Mouse (Mus musculus): ENCODE results near the gene Cox8a. TPM values are rescaled to one million over a fixed set of nuclear protein-coding genes. Genes with fewer than 3 reads are reported as not detected.

The Cox8a gene
- polyA plus RNA-seq, 1 experiment from 2014 or later: 2,471 TPM

DNA sequence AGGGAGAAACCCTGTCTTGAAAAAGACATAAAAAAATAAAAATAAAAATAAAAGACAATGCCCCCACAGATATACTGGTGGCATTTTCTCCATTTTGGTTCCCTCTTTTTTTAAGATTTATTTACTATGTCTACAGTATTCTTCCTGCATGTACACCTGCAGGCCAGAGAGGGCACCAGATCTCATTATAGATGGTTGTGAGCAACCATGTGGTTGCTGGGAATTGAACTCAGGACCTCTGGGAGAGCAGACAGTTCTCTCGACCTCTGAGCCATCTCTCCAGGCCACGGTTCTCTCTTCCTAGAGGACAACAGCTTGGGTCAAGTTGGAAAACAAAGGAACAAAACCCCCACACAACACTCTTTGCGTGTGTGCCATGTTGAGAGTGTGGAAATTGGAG, 44.5 kb upstream of the Cox8a start:
- no peak overlapping the region for H3K27ac ChIP-seq
- no peak for ATAC-seq (replicated peaks; ENCODE audit: low FRiP score, low read depth)
- H3K36me3 ChIP-seq (ENCODE audit: insufficient read depth, low read length): no peaks in the 10 kb centered on the region
- peaks cover 21% of the 10 kb centered on the region; the same call in 1 of the 2 replicates for H3K4me1 ChIP-seq (replicated peaks; ENCODE audit: insufficient read depth, low read length)
- no peaks in the 10 kb centered on the region for H3K27me3 ChIP-seq (ENCODE audit: insufficient read depth, low read length)
- DNase-seq (ENCODE audit: low spot score): no peak
- no peak overlapping the region for H3K4me2 ChIP-seq (ENCODE audit: low read length)
- H3K9ac ChIP-seq (ENCODE audit: low read depth, low read length): no peak overlapping the region
- WGBS: 90% methylated on average over 3 of the region's 3 CpGs
- H3K4me3 ChIP-seq (replicated peaks; ENCODE audit: low read depth, low read length): no peak overlapping the region
- no peaks in the 10 kb centered on the region for H3K9me3 ChIP-seq (replicated peaks; ENCODE audit: low read length)
- TF ChIP-seq CTCF (IDR thresholded peaks at IDR 0.05; ENCODE audit: low read depth): no peak

DNA sequence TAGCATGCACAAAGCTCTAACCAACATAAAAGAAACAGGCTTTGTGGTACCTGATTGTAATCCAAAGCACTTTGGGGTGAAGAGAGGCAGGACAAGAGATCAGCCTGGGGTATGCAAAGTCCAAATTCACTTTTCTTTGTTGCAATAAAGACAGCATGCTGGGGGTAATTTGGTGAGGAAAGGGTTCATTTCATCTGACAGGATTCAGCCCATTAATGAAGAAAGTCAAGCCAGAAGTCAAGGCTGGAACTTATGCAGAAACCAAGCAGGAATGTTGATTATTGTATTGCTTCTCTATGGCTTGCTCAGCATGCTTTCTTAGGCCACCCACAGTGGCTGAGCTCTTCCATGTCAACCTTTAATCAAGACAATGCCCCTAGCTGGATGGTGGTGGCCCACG, 44.1 kb upstream of the Cox8a start:
- DNase-seq (ENCODE audit: low spot score) (no peak), ATAC-seq (replicated peaks; ENCODE audit: low FRiP score, low read depth) (no peak)
- H3K27me3 ChIP-seq (ENCODE audit: insufficient read depth, low read length): no peaks in the 10 kb centered on the region
- no peak overlapping the region for H3K27ac ChIP-seq
- no peaks in the 10 kb centered on the region for H3K9me3 ChIP-seq (replicated peaks; ENCODE audit: low read length)
- no peak for TF ChIP-seq CTCF (IDR thresholded peaks at IDR 0.05; ENCODE audit: low read depth)
- no peak overlapping the region for H3K4me3 ChIP-seq (replicated peaks; ENCODE audit: low read depth, low read length)
- H3K9ac ChIP-seq (ENCODE audit: low read depth, low read length): no peak overlapping the region
- 95% methylated on average over 1 of the region's 1 CpGs for WGBS
- no peaks in the 10 kb centered on the region for H3K36me3 ChIP-seq (ENCODE audit: insufficient read depth, low read length)
- peaks cover 18% of the 10 kb centered on the region; the same call in 1 of the 2 replicates for H3K4me1 ChIP-seq (replicated peaks; ENCODE audit: insufficient read depth, low read length)
- no peak overlapping the region for H3K4me2 ChIP-seq (ENCODE audit: low read length)

DNA sequence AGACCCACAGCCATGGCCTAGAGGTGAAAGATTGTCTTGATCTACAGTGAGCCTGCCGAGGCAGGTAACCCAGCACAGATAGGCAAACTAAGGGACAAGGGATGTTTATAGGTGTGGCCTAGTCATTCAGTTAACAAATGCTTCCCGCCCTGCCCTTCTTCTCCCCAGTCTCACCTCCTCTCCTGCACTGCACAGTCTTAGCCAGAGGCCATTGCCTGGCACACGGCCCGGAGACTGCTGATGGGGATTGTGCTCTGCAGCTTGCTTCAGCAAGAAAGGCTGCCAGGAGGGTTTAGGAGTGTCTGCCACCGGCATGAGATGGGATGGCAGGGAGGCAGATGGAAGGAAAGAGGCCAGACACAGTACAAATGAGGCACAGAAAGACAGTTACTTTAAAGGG, 40.5 kb upstream of the Cox8a start:
- no peaks in the 10 kb centered on the region for H3K27me3 ChIP-seq (ENCODE audit: insufficient read depth, low read length)
- H3K9me3 ChIP-seq (replicated peaks; ENCODE audit: low read length): no peaks in the 10 kb centered on the region
- no peak for TF ChIP-seq CTCF (IDR thresholded peaks at IDR 0.05; ENCODE audit: low read depth)
- H3K36me3 ChIP-seq (ENCODE audit: insufficient read depth, low read length): no peaks in the 10 kb centered on the region
- no peaks in the 10 kb centered on the region for H3K4me1 ChIP-seq (replicated peaks; ENCODE audit: insufficient read depth, low read length)
- no peak for DNase-seq (ENCODE audit: low spot score)
- H3K4me2 ChIP-seq (ENCODE audit: low read length): no peak overlapping the region
- no peak for ATAC-seq (replicated peaks; ENCODE audit: low FRiP score, low read depth)
- no peak overlapping the region for H3K27ac ChIP-seq
- no peak overlapping the region for H3K4me3 ChIP-seq (replicated peaks; ENCODE audit: low read depth, low read length)
- H3K9ac ChIP-seq (ENCODE audit: low read depth, low read length): no peak overlapping the region
- whole genome bisulfite sequencing: 86% methylated on average over 5 of the region's 5 CpGs

DNA sequence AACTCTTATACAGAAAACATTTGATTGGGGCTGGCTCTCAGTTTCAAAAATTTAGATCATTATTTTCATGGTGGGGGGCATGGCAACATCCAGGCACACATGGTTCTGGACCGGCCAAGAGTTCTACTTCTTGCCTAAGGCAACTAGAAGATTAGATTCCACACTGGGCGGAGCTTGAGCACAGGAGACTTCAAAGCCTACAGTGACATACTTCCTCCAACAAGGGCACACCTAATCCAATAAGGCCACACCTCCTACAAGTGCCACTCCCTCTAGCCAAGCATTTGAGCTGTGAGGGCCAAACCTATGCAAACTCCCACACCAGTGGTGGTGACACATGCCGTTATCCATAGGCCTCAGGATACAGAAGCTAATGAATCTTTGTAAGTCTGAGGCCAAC, 28.6 kb upstream of the Cox8a start:
- Histone ChIP-seq H3K9ac (ENCODE audit: low read depth, low read length) (no peak overlapping the region), H3K4me1 (replicated peaks; ENCODE audit: insufficient read depth, low read length) (no peaks in the 10 kb centered on the region), H3K36me3 (ENCODE audit: insufficient read depth, low read length) (no peaks in the 10 kb centered on the region), H3K27ac (no peak overlapping the region), H3K4me3 (replicated peaks; ENCODE audit: low read depth, low read length) (no peak overlapping the region), H3K9me3 (replicated peaks; ENCODE audit: low read length) (no peaks in the 10 kb centered on the region), H3K27me3 (ENCODE audit: insufficient read depth, low read length) (no peaks in the 10 kb centered on the region), H3K4me2 (ENCODE audit: low read length) (no peak overlapping the region)
- ATAC-seq (replicated peaks; ENCODE audit: low FRiP score, low read depth) (no peak), DNase-seq (ENCODE audit: low spot score) (no peak)
- WGBS: 77% methylated on average over 3 of the region's 3 CpGs
- no peak for TF ChIP-seq CTCF (IDR thresholded peaks at IDR 0.05; ENCODE audit: low read depth)

DNA sequence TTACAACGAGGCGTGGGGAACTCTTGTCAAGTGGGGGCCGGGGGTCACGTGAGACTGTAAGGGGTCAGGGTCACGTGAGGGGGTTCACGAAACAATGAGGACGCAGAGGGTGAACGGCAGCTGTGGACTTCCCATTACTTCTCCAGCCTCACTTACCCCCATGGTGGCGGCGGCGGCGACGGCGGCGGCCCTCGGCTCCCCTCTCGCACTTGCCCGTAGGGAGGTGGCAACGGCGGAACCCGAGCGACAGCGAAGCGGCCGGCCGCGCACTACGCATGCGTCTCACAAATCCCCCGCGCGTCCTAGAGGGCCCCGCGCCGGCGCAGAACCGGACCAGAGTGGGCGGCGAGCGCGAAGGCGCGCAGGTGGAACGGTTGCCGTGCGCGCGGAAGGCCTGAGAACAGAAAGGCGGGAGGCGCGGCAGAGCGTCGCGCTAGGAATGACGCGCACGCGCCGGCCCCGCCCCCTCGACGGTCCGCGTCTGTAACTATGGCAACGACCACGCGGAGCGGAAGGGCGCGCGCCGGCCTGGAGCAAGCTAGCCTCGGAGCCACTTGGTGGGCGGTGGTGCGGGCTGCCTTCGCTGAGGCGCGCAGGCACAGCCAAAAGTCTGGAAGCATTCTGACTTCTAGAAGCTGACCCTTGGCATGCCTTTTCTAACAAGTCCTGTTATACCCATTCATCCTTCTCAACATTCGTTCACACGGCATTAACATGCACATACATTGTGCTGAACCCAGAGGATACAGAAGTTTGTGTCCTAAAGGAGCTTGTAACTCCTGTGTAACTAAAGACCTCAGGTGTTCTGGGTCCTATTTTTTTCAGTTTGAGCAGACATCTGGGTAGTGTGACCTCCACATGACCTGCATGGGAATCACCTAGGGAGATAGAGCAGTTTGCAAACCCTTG, 23.6 kb upstream of the Cox8a start, which contains the start of gene Naa40:
TSS of gene Naa40 (minus strand) at position 402 of the 909 bp plus-strand sequence.
- H3K27ac ChIP-seq: peak within 1 kb of the TSS; percentile 81
- under 1% methylated on average over 78 of the region's 80 CpGs for WGBS
- DNase-seq (ENCODE audit: low spot score) (peak; percentile 98), ATAC-seq (replicated peaks; ENCODE audit: low FRiP score, low read depth) (peak; percentile 96)
- no peaks in the 10 kb centered on the region for H3K9me3 ChIP-seq (replicated peaks; ENCODE audit: low read length)
- no peak for TF ChIP-seq CTCF (IDR thresholded peaks at IDR 0.05; ENCODE audit: low read depth)
- no peaks in the 10 kb centered on the region for H3K27me3 ChIP-seq (ENCODE audit: insufficient read depth, low read length)
- H3K4me2 ChIP-seq (ENCODE audit: low read length): peak within 1 kb of the TSS; percentile 93
- peak within 1 kb of the TSS; percentile 87 for H3K9ac ChIP-seq (ENCODE audit: low read depth, low read length)
- H3K4me3 ChIP-seq (replicated peaks; ENCODE audit: low read depth, low read length): peak within 1 kb of the TSS; percentile 82
- H3K4me1 ChIP-seq (replicated peaks; ENCODE audit: insufficient read depth, low read length): 0 out of 2 replicates have a peak, but pooled peaks cover 12% of the 10 kb centered on the region
- no peaks in the 10 kb centered on the region for H3K36me3 ChIP-seq (ENCODE audit: insufficient read depth, low read length)

DNA sequence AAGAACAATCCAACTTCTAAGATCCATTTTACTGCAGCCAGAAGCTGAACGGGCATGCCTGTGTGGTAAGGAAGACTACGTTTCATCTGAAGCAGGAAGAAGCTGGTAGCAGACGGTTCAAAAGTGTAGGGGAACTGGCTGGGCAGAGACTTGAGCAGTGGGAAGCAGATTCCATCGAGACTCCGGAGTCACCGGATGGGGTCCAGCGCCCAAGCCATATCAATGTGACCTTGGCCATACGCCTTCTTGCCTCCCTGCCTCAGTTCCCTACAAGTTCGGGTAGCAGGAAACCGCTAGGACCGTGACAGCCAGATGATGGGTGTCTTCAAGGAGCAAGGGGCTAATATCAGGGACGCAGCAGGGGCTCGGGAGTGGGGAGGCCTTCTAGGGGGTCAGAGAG, 22.9 kb upstream of the Cox8a start:
- no peak for DNase-seq (ENCODE audit: low spot score)
- Histone ChIP-seq H3K9ac (ENCODE audit: low read depth, low read length) (peak overlapping the region; percentile 87), H3K4me1 (replicated peaks; ENCODE audit: insufficient read depth, low read length) (0 out of 2 replicates have a peak, but pooled peaks cover 12% of the 10 kb centered on the region), H3K27me3 (ENCODE audit: insufficient read depth, low read length) (no peaks in the 10 kb centered on the region), H3K4me2 (ENCODE audit: low read length) (peak overlapping the region; percentile 93), H3K4me3 (replicated peaks; ENCODE audit: low read depth, low read length) (peak overlapping the region; percentile 82), H3K36me3 (ENCODE audit: insufficient read depth, low read length) (no peaks in the 10 kb centered on the region), H3K27ac (peak overlapping the region; percentile 81), H3K9me3 (replicated peaks; ENCODE audit: low read length) (no peaks in the 10 kb centered on the region)
- 1% methylated on average over 13 of the region's 13 CpGs for WGBS
- TF ChIP-seq CTCF (IDR thresholded peaks at IDR 0.05; ENCODE audit: low read depth): no peak
- ATAC-seq (replicated peaks; ENCODE audit: low FRiP score, low read depth): 0 out of 2 replicates have a peak, but pooled peaks have one; percentile 5
